Mouse (Mus musculus): ENCODE measurements around the gene Amph. TPM values are rescaled to one million over a fixed set of nuclear protein-coding genes. Genes with fewer than 3 reads are reported as not detected.
A peak's percentile ranks its signal among the peaks of the same experiment; 100 is the strongest.

Amph gene
- total RNA-seq, 2 experiments from 2014 or later = 4.7 to 6.2 TPM

DNA sequence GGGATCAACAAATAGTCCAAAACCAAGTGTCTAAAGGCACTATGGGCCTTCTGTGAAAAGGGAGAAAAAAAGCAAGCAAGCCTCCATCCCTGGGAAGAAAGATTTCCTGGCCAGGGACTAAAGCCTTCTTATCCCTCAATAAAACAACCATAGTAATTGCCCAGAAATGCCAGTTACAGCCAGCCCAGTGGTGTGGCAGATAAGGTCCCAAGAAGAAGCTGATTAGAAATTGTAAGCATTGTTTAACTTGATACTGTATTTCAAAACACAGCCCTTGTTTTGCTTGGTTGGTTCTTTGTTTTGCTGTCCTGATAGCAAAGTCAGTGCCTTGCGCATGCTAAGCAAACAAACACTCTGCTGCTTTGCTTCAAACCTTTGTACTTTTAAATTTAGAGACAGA, 191.8 kb downstream of the Amph start:
- no peak for DNase-seq

DNA sequence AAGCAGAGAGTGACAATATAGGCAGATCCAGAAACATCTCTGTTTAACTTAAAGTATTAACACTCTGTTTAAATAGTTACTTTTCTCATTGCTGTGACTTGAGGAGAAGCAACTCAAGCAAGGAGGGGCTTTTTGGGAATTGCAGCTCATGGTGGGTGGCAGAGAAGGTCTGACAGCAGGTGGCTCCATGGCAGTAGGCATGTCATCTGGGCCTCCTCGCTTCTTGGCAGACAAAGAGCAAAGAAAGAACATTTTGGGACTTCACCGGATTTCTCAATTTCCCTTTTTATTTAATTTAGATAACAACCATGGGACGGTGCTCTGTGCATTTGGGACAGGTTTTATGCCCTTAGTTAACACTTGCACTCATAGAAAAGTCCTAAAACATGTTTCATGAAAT, 195.8 kb downstream of the Amph start:
- DNase-seq = no peak

DNA sequence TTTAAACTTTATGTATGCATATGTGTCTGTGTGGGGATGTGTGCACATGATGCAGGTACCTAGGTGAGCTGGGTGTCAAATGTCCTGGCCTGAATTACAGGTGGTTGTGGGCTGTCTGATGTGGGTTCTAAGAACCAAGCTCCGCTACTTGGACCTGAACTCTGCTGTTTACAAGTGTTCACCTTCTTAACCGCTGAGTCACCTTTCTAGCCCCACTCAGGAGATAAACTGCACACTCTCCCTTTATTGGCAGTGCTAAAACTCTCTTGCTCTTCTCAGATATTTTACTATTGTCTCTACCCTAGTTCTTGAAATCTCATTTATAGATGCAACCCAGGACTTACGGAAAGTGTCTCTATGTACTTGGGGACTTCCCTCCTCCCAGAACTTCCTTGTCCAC, 199.5 kb downstream of the Amph start:
- no peak for DNase-seq

DNA sequence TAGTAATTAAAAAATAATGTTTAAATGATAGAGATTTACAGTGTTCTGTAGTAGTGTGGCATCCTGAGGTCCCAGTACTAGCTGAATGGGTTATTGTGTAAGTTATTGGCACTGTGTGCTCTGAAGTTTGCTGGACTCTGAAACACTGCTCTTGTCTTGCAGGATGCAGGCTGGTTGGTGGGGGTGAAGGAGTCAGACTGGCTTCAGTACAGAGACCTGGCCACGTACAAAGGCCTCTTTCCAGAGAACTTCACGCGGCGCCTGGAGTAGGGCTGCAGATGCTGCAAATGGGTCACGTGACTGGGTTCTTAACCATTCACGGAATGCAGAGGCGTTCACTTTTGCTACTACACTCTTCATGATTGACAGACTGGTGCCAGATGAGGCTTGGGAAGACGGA, 201.6 kb downstream of the Amph start:
- no peak for DNase-seq

DNA sequence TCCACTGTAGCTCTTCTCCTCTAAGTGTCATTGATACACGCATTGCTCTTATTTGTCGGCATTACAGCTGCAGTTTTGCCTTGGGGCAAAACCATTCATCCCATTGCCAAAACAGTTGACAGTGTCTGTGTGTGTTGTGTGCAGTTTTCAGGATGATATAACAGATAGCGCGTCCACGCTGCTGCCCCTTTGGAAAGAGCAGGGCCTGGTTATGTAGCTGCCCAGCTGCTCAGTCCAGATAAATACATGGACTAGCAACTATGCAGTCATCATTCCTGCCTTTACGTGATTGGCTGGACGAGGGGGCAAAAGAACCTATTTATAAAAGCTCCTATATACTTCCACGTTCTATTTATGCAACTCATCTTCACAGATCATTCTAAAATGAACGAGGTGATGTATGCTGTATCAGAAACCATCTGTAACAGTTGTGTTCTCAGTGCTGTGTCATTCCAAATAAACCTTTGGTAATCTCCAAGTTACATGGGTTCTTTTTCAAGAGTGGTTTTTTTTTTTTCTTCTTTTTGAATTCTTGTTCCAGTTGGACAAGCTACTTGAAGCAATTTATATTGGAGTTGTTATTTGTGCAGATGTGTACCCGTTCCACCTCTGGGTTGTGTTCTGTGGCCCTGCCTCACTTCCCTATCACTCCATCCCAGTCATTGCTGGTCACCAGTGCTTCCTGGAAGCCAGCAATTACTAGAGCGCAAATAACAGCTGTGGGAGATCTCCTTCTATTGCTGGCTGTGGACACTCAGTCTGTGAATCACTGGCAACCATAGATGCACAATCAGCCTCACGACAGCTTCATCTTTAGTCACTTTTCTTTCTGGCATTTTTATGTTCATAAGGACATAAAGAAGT, 202.7 kb downstream of the Amph start:
- DNase-seq = no peak

DNA sequence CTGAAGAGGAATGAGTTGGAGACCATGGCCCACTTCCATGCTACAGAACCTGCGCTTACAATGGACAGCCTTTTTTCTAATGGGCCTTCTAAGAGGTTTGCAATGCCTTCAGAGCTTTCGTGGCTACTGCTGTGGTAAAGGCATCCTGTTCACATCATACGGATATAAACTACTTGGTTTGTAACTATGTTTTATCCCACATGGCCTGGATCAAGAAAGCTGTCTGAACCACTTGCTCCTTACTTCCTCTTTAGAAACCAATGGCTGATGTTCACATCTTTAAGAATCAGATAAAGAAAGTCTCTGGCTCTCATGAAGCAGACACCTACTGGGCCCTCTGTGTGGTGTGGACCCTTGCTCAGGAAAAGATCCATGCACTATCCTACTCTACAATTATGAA, 204.1 kb downstream of the Amph start:
- DNase-seq = no peak

DNA sequence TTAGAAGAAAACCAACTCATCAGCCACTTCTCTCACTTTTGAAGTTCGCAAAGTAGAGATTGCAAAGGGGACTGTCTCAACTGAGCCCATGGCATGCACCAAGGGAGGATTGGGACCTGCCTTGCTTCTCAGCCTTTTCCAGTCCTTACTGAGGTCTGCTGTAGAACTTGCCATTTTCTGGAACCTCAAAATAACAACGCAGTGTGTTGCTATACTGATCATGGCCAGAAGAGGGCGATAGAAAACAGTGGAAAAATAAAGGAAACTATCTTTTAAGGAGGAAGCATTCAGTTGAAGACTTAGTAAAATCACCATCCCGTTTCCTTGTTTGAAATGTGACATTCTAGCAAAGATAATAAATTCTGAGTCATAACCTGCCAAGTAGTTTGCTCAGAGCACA, 210.5 kb downstream of the Amph start:
- DNase-seq = peak; percentile 59

DNA sequence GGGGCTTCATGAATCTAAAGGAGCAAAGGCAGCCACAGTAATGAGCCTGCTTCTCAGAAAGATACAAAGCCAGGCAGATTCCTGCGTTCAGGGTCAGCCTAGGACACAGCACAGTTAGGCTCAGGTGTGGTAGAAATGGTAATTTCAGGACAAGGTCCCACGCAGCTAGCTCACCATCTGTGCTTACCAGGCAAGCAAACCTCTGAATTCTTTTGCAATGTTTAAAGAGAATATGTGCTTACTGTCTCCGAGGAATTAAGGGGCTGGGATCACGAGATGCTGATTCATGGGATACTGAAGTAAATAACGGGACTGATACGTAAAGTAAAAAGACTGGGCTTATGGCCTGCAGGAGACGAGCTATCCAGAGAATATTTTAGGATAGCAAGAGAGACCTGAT, 212.6 kb downstream of the Amph start:
- no peak for DNase-seq

DNA sequence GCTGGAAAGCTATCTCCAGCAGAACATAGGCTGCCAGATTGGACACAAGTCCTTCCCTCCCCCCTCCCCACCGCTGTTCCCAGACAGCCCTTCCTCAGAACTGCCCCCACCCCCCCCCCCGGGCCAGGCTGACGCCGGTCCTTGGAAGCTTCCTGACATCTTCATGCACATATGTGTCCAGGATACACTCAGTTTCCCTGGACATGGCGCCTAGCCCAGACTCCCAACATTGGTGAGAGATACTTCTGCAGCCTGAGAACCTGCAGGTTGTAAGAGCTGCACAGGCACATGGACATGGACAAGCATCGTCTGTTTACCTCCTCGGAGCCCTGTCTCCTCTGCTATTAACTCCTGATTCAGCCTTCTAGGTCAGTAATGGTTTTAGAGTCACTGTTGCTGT, 213.1 kb downstream of the Amph start:
- DNase-seq = no peak

DNA sequence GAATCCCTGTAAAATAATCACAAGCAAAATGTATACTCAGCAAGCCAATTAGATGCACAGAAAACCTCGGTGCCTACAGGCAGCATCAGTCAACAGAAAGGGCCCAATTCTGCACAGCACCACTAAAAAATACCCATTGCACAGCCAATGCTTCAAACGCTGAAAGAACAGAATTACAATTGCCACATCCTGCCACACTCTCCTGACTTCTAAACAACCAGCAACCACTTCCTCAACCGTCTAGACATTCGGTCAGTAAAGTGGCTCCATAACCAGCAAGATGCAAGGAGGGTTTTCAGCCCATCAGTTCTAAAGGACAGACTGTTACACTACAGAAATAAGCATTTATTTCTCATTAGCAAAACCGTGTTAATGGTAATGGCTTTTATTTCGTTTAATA, 214.1 kb downstream of the Amph start:
- DNase-seq = no peak

DNA sequence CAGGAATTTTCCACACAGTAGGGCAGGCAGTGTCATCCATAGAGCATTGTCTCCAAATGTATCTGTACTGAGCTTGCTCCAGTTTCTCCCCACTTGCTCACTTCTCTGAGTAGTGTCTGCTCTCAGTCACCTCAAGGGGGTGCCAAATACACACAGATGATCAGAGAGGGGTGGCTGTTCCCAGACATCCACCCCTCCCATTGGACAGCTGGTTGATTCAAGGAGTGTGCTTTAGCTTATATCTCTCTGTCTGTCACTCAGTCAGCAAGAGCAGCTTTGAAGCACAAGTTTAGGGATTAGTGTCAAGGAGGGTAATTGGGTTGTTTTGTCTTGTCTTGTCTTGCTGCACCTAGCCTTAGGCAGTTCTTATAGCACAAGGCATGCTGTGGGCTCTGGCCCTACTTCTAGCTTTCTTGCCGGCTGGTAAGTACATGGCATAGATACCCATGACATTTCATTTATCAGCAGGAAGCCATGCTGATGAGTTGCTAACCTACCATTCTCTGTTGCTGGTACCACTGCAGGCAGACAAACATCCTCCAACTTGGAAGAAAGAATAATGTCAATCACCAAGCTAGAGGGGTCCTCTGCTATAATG, 229.8 kb downstream of the Amph start:
- DNase-seq = peak; percentile 48

DNA sequence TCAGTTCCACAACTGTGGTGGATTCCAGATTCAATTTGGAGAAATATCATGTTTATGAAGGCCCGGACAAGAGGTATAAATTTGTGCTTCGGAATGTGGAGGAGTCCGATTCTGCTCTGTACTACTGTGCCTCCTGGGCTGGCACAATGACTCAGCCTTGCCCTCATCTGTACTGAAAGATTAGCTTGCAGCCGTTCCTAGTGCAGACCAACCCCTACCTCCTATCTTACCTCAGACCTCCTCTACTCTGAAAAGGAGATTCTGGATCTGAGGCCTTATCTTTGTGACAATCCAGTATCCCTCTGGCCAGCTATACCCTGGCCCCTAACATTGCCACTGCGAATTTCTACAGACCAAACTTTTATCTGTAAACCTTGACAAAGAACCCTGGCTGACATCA, 230.3 kb downstream of the Amph start:
- no peak for DNase-seq

DNA sequence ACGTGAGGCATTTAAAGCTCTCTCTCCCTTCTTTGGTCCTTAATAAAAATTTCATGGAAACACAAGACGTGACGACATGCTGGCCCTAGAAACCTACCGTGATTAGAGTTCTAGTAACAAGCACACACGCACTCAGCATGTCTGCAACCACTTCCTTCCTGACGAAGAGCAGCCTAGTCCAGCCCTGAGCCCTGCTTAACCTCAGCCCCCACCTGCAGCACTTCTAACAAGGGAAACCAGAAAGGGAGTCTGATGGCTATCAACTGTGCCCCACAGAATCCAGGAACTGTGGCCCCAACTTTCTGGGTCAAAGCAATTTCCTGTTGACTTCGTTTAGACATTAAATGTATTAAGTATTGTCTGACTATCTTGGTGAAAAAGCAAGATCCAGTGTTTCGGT, 234.3 kb downstream of the Amph start:
- DNase-seq = no peak

DNA sequence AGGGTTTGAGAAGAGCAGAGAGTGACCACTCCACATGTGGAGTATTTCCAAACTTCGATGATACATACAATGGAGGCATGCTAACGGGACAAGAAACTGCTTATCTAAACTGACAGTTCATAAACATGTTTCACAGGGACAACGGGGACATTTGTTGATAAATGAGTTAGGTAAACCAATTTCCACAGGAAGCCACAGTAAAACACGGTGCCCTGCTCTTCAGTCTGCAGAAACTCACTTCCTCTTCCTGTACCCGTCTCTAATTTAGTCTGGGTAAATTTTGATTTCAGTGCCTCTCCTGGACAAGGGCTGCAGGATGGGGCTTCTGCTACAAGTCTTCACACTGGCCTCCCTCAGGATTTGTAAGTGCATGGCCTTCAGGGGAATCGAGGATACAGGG, 242.0 kb downstream of the Amph start:
- DNase-seq = no peak

DNA sequence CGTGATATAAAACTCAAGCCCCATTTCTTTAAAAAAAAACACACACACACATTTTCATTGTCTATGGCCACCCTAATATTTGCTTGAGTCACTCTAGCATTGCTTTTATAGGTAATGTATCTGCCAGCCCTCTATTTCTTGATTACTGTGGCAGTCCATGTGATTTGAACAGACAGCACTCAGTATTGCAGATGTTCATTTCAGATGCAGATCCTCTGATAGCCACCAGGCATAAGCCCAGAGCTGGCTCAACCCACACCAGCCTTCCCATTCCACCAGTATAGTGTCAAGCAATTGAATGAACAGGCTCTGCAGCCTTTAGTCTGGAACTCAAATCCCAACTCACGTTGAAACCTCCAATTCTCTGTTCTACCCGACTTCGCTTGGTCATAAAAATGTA, 246.8 kb downstream of the Amph start:
- no peak for DNase-seq

DNA sequence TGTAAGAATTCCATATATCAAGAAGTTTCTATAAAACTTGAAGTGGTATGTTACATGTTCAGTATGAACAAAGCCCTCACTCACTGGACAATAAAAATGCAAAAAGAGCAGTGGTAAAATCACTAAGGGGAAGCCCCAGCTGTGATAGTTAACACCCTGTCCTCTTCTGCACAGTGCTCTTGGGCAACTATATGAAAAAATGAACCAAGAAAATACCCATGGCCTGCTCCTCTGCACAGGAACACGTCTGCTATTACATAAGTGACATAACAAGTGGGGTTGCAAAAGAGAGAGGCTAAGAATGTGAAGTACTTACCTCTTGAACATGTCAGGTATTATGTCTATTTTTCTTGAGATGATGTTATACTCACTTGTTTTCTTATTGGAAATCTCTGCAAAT, 247.5 kb downstream of the Amph start:
- no peak for DNase-seq

Other genes with a start within 250 kb of the Amph start
- 10 to 100 TPM; 54.6 to 65.0 TPM for gene Vps41, start 230.9 kb upstream of the Amph start, total RNA-seq (2021)